Mouse (Mus musculus) kidney, postnatal 0 days (tissue): Measurements from ENCODE around the gene Lsamp. TPM values are rescaled to one million over a fixed set of nuclear protein-coding genes. Genes with fewer than 3 reads are reported as not detected.

Source experiments
- ATAC-seq: fragments of 200-750 bp; cut with Nextera tagmentation; replicated peaks from 2 replicates; pipeline ENCODE4 v1.8.0; 2017; ENCODE audit warnings: low read depth, moderate number of reproducible peaks, moderate TSS enrichment, moderate library complexity; ENCODE audit not compliant: low FRiP score
- DNase-seq: peaks from one replicate; pipeline ENCODE4 v3.0.0-alpha.2; 2016; ENCODE audit warnings: low spot score
- H3K27ac ChIP-seq: fragments of 300-500 bp; sonication (generic); 2 replicates; pipeline ENCODE4 v1.5.1; 2014; ENCODE audit warnings: mild to moderate bottlenecking
- H3K27me3 ChIP-seq: fragments of 300-500 bp; sonication (generic); 2 replicates; pipeline ENCODE4 v1.6.1; 2014; ENCODE audit warnings: low read length, mixed read lengths; ENCODE audit not compliant: insufficient read depth
- H3K36me3 ChIP-seq: fragments of 300-500 bp; sonication (generic); 2 replicates; pipeline ENCODE4 v1.6.1; 2014; ENCODE audit warnings: low read length, mixed read lengths; ENCODE audit not compliant: insufficient read depth
- H3K4me1 ChIP-seq: fragments of 300-500 bp; sonication (generic); replicated peaks from 2 replicates; pipeline ENCODE4 v1.6.1; 2014; ENCODE audit warnings: antibody characterized with exemption, low read length, mixed read lengths; ENCODE audit not compliant: insufficient read depth
- H3K4me2 ChIP-seq: fragments of 300-500 bp; sonication (generic); 2 replicates; pipeline ENCODE4 v1.6.1; 2014; ENCODE audit warnings: mild to moderate bottlenecking, low read length, moderate library complexity, mixed read lengths
- H3K4me3 ChIP-seq: fragments of 300-500 bp; sonication (generic); replicated peaks from 2 replicates; pipeline ENCODE4 v1.5.1; 2014; ENCODE audit warnings: low read depth, low read length
- H3K9ac ChIP-seq: fragments of 300-500 bp; sonication (generic); 2 replicates; pipeline ENCODE4 v1.6.1; 2014; ENCODE audit warnings: low read depth, low read length
- H3K9me3 ChIP-seq: fragments of 300-500 bp; sonication (generic); replicated peaks from 2 replicates; pipeline ENCODE4 v1.6.1; 2016; ENCODE audit warnings: low read length, inconsistent platforms, mixed read lengths
- CTCF ChIP-seq: IDR thresholded peaks from 2 replicates; pipeline ENCODE4 v1.5.1; 2016; ENCODE audit warnings: antibody characterized with exemption, low read depth, mild to moderate bottlenecking, moderate library complexity
- WGBS: fragments of 180-500 bp; shearing (Covaris S2); extraction: QIAGEN DNeasy Blood & Tissue Kit; methylation state at CpG from one replicate; pipeline ENCODE4 v1.1.7; 2014; 5-methylcytosine and 5-hydroxymethylcytosine counted together
- polyA plus RNA-seq: library from polyadenylated mRNA; unstranded; fragments of >200 nt; fragmentation: Nextera tagmentation; extraction: Ambion mirVana; gene quantifications from 2 replicates; pipeline ENCODE4 v1.2.1, GENCODE M21; 2015

The Lsamp gene
- polyA plus RNA-seq, 1 experiment from 2014 or later: 2.7 TPM

DNA sequence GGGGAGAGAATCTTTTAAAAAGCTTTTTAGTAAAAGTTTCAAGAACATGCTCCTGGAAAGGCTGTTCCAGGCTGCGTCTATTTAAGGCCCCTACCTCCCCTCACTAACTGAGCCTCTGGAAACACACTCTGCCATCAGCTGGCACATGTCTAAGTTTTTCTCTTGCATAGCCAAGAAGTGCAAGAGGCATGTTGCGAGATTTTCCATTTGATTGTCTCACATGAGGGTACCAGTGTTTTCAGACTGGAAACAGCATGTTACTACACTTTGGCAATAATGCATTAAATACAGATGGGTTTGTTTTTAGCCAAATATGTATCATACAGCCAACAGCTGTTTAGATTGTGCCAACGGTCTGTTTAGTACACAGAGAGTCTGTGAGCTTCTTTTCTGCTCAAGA lies 958.1 kb downstream of the Lsamp start:
- Histone ChIP-seq H3K36me3 (no peaks in the 10 kb centered on the region), H3K9ac (no peak overlapping the region), H3K4me1 (no peaks in the 10 kb centered on the region), H3K9me3 (no peaks in the 10 kb centered on the region), H3K4me2 (no peak overlapping the region), H3K4me3 (no peak overlapping the region), H3K27ac (no peak overlapping the region), H3K27me3 (no peaks in the 10 kb centered on the region)
- DNase-seq: no peak
- no peak for ATAC-seq
- TF ChIP-seq CTCF: no peak
- 80% methylated on average over 3 of the region's 3 CpGs for WGBS

GRCm38 (mm10) chr16:40945834-40946233 lies 961.7 kb downstream of the Lsamp start:
- WGBS: 33% methylated on average over 1 of the region's 1 CpGs
- Histone ChIP-seq H3K27me3 (no peaks in the 10 kb centered on the region), H3K27ac (no peak overlapping the region), H3K9ac (no peak overlapping the region), H3K4me3 (no peak overlapping the region), H3K4me2 (no peak overlapping the region), H3K36me3 (no peaks in the 10 kb centered on the region), H3K9me3 (no peaks in the 10 kb centered on the region), H3K4me1 (no peaks in the 10 kb centered on the region)
- peak; percentile 75 for DNase-seq
- no peak for TF ChIP-seq CTCF
- ATAC-seq: no peak

- no peak for ATAC-seq
These were observed 963.9 kb downstream of the Lsamp start for GRCm38 (mm10) chr16:40948013-40948412.

DNA sequence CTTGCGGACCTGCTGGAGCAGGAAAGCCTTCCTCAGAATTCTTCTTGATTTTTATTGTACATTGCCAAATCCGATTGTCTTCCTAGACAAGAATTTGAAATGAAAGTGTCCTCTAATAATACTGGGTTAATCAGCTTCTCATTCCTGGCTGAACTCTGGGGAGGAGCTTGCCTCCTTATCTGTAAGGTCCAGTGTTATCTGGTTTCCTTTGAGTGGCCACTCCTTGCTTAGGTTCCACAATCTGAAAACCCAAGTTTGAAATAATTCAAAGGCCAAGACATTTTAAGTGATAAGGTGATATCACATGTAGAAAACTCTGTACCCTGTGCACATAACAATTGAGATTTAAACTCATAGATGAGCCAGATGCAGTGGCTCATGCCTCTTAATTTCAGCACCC lies 975.0 kb downstream of the Lsamp start:
- ATAC-seq: no peak
- no peaks in the 10 kb centered on the region for H3K9me3 ChIP-seq
- H3K27ac ChIP-seq: no peak overlapping the region
- no peak overlapping the region for H3K9ac ChIP-seq
- no peak for DNase-seq
- H3K27me3 ChIP-seq: no peaks in the 10 kb centered on the region
- WGBS: 76% methylated on average over 2 of the region's 2 CpGs
- no peak overlapping the region for H3K4me2 ChIP-seq
- no peaks in the 10 kb centered on the region for H3K4me1 ChIP-seq
- no peak overlapping the region for H3K4me3 ChIP-seq
- no peak for TF ChIP-seq CTCF
- H3K36me3 ChIP-seq: no peaks in the 10 kb centered on the region

More at GRCm38 (mm10) chr16:40948013-40948412, 963.9 kb downstream of the Lsamp start:
- no peak overlapping the region for H3K4me3 ChIP-seq
- DNase-seq: no peak
- H3K4me1 ChIP-seq: no peaks in the 10 kb centered on the region
- H3K36me3 ChIP-seq: no peaks in the 10 kb centered on the region
- H3K27ac ChIP-seq: no peak overlapping the region
- H3K4me2 ChIP-seq: no peak overlapping the region
- H3K9me3 ChIP-seq: no peaks in the 10 kb centered on the region
- no peak for TF ChIP-seq CTCF
- H3K27me3 ChIP-seq: no peaks in the 10 kb centered on the region
- H3K9ac ChIP-seq: no peak overlapping the region

GRCm38 (mm10) chr16:40960586-40960985 lies 976.4 kb downstream of the Lsamp start:
- no peaks in the 10 kb centered on the region for H3K36me3 ChIP-seq
- WGBS: 80% methylated on average over 1 of the region's 1 CpGs
- H3K9ac ChIP-seq: no peak overlapping the region
- ATAC-seq: no peak
- TF ChIP-seq CTCF: no peak
- H3K27ac ChIP-seq: no peak overlapping the region
- no peaks in the 10 kb centered on the region for H3K9me3 ChIP-seq
- no peak for DNase-seq
- H3K4me1 ChIP-seq: no peaks in the 10 kb centered on the region
- H3K4me3 ChIP-seq: no peak overlapping the region
- no peaks in the 10 kb centered on the region for H3K27me3 ChIP-seq
- H3K4me2 ChIP-seq: no peak overlapping the region

DNA sequence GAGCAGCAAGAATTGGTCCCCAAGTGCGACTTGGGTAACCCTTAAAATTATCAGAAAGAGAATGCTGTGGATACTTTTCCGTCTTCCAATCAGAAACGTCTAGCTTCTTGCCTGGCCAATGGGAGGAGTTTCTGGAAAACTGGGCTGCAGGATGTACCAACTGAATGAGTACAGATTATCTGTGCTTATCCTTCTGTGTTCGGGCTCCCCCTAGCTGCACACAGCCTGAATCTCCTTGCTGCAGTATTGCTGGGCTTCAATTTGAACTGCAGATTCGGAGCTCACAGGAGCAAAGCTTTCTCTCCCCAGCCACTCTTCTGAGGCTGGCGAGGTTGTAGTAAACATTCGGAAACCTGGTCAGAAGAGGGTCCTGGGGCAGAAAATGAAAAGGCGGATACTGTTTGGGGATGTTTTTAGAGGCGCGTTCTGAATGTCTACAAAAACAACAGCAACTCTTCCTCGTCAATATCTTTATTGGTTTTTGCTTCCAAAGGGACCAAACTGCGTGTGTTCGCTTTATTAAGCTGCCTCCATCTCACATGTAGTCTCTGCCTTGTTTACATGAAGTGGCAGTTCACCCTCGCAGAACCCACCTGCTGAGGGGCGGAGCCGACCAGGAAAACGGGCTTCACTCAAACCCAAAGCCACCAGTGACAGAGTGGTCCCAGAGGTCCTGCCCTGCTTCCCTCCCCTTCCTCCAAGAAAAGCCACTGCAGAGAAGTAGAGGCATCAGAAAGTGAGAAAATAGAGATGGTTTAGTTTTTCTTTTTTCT lies 984.1 kb downstream of the Lsamp start:
- Histone ChIP-seq H3K4me3 (no peak overlapping the region), H3K27ac (no peak overlapping the region), H3K27me3 (no peaks in the 10 kb centered on the region), H3K4me2 (peak overlapping the region; percentile 49), H3K9ac (no peak overlapping the region), H3K36me3 (no peaks in the 10 kb centered on the region), H3K9me3 (no peaks in the 10 kb centered on the region), H3K4me1 (no peaks in the 10 kb centered on the region)
- peak; percentile 91 for TF ChIP-seq CTCF
- WGBS: 19% methylated on average over 17 of the region's 17 CpGs
- DNase-seq (peak; percentile 93), ATAC-seq (peak; percentile 94)

GRCm38 (mm10) chr16:40971382-40971781 lies 987.2 kb downstream of the Lsamp start:
- Histone ChIP-seq H3K4me1 (no peaks in the 10 kb centered on the region), H3K4me2 (no peak overlapping the region), H3K9me3 (no peaks in the 10 kb centered on the region), H3K4me3 (no peak overlapping the region), H3K36me3 (no peaks in the 10 kb centered on the region), H3K9ac (no peak overlapping the region), H3K27ac (no peak overlapping the region), H3K27me3 (no peaks in the 10 kb centered on the region)
- no peak for TF ChIP-seq CTCF
- ATAC-seq (no peak), DNase-seq (peak; percentile 38)
- 37% methylated on average over 3 of the region's 3 CpGs for WGBS
